ENCODE assay signal across 25 mouse cellular contexts in the genomic region with DNA sequence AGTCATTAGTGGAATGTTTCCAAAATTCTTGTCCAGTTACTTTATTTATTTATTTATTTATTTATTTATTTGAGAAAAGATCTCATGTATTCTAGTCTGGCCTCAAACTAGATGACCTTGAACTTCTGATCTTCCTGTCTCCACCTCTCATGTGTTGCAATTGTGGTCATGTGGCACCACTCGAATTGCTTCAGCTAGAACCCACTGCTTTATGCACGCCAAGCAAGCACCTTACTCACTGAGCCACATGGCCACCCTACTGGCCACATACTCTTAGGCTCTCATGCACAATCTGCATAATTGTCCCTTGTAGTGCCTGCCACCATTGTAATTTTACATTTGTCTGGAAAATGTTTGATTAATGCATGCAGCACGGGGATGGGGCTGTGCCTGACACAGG.
"Had no signal": no experiment of that assay in that cellular context is flagged by ENCODE, and none has a peak within 500 bp of the region (broad histone marks: within the 10 kb centered on the region; RNA-seq: fewer than 3 reads in every experiment).

No protein-coding gene starts in this region.

- H3K9me3 ChIP-seq: heart, embryonic 13.5 days; heart, embryonic 15.5 days; hindbrain, embryonic 13.5 days; hindbrain, embryonic 15.5 days; kidney, embryonic 15.5 days; limb, embryonic 10.5 days; limb, embryonic 12.5 days; liver, embryonic 13.5 days; liver, embryonic 15.5 days had no signal

- ATAC-seq: hindbrain, postnatal 0 days; intestine, embryonic 16.5 days had no signal

- H3K36me3 ChIP-seq: heart, embryonic 13.5 days; heart, embryonic 15.5 days; hindbrain, embryonic 13.5 days; hindbrain, embryonic 15.5 days; kidney, embryonic 15.5 days; limb, embryonic 10.5 days; liver, embryonic 13.5 days; liver, embryonic 15.5 days had no signal

- H3K27ac ChIP-seq: gastrocnemius, adult 2 months; heart, embryonic 13.5 days; heart, embryonic 15.5 days; hindbrain, embryonic 13.5 days; hindbrain, embryonic 15.5 days; hindbrain, postnatal 0 days; kidney, embryonic 15.5 days; kidney, postnatal 0 days; layer of hippocampus, adult 2 months; left cerebral cortex, adult 2 months; limb, embryonic 10.5 days; limb, embryonic 12.5 days; liver, embryonic 13.5 days; liver, embryonic 15.5 days had no signal

- H3K4me3 ChIP-seq: gastrocnemius, adult 2 months; heart, embryonic 13.5 days; heart, embryonic 15.5 days; hindbrain, embryonic 13.5 days; hindbrain, embryonic 15.5 days; kidney, embryonic 15.5 days; layer of hippocampus, adult 2 months; left cerebral cortex, adult 2 months; limb, embryonic 10.5 days; limb, embryonic 12.5 days; liver, embryonic 13.5 days; liver, embryonic 15.5 days had no signal

- DNase-seq: gastrocnemius, adult 2 months; gastrocnemius, postnatal 10 days; gastrocnemius, postnatal 25 days; heart, adult 18-20 months; kidney, adult 11 months; kidney, adult 2 months; kidney, adult 9 months; kidney, postnatal 14 days; kidney, postnatal 4 days; layer of hippocampus, adult 9-11 months; liver; liver, embryonic 13.5 days had no signal

- H3K4me1 ChIP-seq: heart, embryonic 13.5 days; heart, embryonic 15.5 days; hindbrain, embryonic 13.5 days; hindbrain, embryonic 15.5 days; liver, embryonic 15.5 days had no signal
